Mouse (Mus musculus) heart, postnatal 14 days (tissue): Measurements from ENCODE around the gene Chrna1. TPM values are rescaled to one million over a fixed set of nuclear protein-coding genes. Genes with fewer than 3 reads are reported as not detected.

Source experiments
- DNase-seq, 2 experiments: peaks; one replicate each; pipeline ENCODE4 v3.0.0; 2021 to 2022
- intact Hi-C: fragments of 180-260 bp; cut with DNase I; formaldehyde crosslinking; loops from one replicate; pipeline ENCODE4 v1.15.1; 2025
- total RNA-seq, 2 experiments: library from RNA; stranded (reverse); gene quantifications; 2 replicates each; pipeline ENCODE4 v1.2.3; 2021

Gene Chrna1
- total RNA-seq, 2 experiments from 2014 or later = not detected

- DNase-seq = peak; percentile 73 to 76
- intact Hi-C loops = loop anchor here (5.0 kb wide), 1 partner anchor 70 kb away; no protein-coding TSS in a partner anchor
These were observed 12.3 kb upstream of the Chrna1 start for GRCm38 (mm10) chr2:73592231-73593100.

- intact Hi-C loops = loop anchor here (5.0 kb wide), 1 partner anchor 71 kb away; no protein-coding TSS in a partner anchor
- DNase-seq = no peak
These were observed 11.1 kb upstream of the Chrna1 start for GRCm38 (mm10) chr2:73591246-73591645.

- no peak for DNase-seq
- intact Hi-C loops = loop anchor here (5.0 kb wide), 1 partner anchor 72 kb away; no protein-coding TSS in a partner anchor
These were observed 10.0 kb upstream of the Chrna1 start for GRCm38 (mm10) chr2:73590106-73590505.

- intact Hi-C loops = loop anchor here (10.0 kb wide), 1 partner anchor 296 kb away; no protein-coding TSS in a partner anchor
These were observed 8.8 kb upstream of the Chrna1 start for GRCm38 (mm10) chr2:73588951-73589350.

GRCm38 (mm10) chr2:73587109-73587506 is 7.0 kb upstream of the Chrna1 start:
- DNase-seq = no peak
- intact Hi-C loops = loop anchor here (10.0 kb wide), 1 partner anchor 298 kb away; no protein-coding TSS in a partner anchor

More at GRCm38 (mm10) chr2:73588951-73589350, 8.8 kb upstream of the Chrna1 start:
- no peak for DNase-seq

- intact Hi-C loops = loop anchor here (10.0 kb wide), 1 partner anchor 298 kb away; no protein-coding TSS in a partner anchor
- no peak for DNase-seq
These were observed 6.4 kb upstream of the Chrna1 start for GRCm38 (mm10) chr2:73586392-73587108.

GRCm38 (mm10) chr2:73585347-73585831 is 5.3 kb upstream of the Chrna1 start:
- intact Hi-C loops = loop anchor here (10.0 kb wide), 1 partner anchor 299 kb away; no protein-coding TSS in a partner anchor
- DNase-seq = peak in 1 of 2 experiments; percentile 39

- intact Hi-C loops = loop anchor here (1.0 to 10.0 kb wide), 2 partner anchors 159 to 300 kb away; no protein-coding TSS in a partner anchor
These were observed 4.7 kb upstream of the Chrna1 start for GRCm38 (mm10) chr2:73584645-73585346.

GRCm38 (mm10) chr2:73580720-73581119 is 582 bp upstream of the Chrna1 start:
- no peak for DNase-seq
- intact Hi-C loops = loop anchor here (10.0 kb wide), 1 partner anchor 304 kb away; no protein-coding TSS in a partner anchor

More at GRCm38 (mm10) chr2:73584645-73585346, 4.7 kb upstream of the Chrna1 start:
- DNase-seq = peak; percentile 82 to 87

GRCm38 (mm10) chr2:73579168-73579567 is 970 bp downstream of the Chrna1 start:
- intact Hi-C loops = loop anchor here (10.0 kb wide), 1 partner anchor 416 kb away; no protein-coding TSS in a partner anchor

GRCm38 (mm10) chr2:73574418-73574817 is 5.7 kb downstream of the Chrna1 start:
- intact Hi-C loops = loop anchor here (5.0 to 10.0 kb wide), 2 partner anchors 420 to 1088 kb away; no protein-coding TSS in a partner anchor

More at GRCm38 (mm10) chr2:73579168-73579567, 970 bp downstream of the Chrna1 start:
- DNase-seq = no peak

GRCm38 (mm10) chr2:73573556-73573955 is 6.6 kb downstream of the Chrna1 start:
- DNase-seq = no peak
- intact Hi-C loops = loop anchor here (5.0 to 10.0 kb wide), 2 partner anchors 421 to 1089 kb away; no protein-coding TSS in a partner anchor

More at GRCm38 (mm10) chr2:73574418-73574817, 5.7 kb downstream of the Chrna1 start:
- DNase-seq = no peak

GRCm38 (mm10) chr2:73572539-73573372 is 7.4 kb downstream of the Chrna1 start:
- intact Hi-C loops = loop anchor here (5.0 to 10.0 kb wide), 2 partner anchors 422 to 1090 kb away; no protein-coding TSS in a partner anchor
- peak; percentile 77 to 79 for DNase-seq

GRCm38 (mm10) chr2:73571901-73572300 is 8.2 kb downstream of the Chrna1 start:
- no peak for DNase-seq
- intact Hi-C loops = loop anchor here (5.0 to 10.0 kb wide), 2 partner anchors 423 to 1090 kb away; no protein-coding TSS in a partner anchor

GRCm38 (mm10) chr2:73571304-73571703 is 8.8 kb downstream of the Chrna1 start:
- intact Hi-C loops = loop anchor here (5.0 to 10.0 kb wide), 2 partner anchors 423 to 1091 kb away; no protein-coding TSS in a partner anchor

GRCm38 (mm10) chr2:73566989-73567605 is 13.0 kb downstream of the Chrna1 start:
- DNase-seq = peak; percentile 60 to 75
- intact Hi-C loops = no loop called here

More at GRCm38 (mm10) chr2:73571304-73571703, 8.8 kb downstream of the Chrna1 start:
- no peak for DNase-seq

- intact Hi-C loops = no loop called here
- DNase-seq = peak in 1 of 2 experiments; percentile 29
These were observed 14.0 kb downstream of the Chrna1 start for GRCm38 (mm10) chr2:73566162-73566561.

- no peak for DNase-seq
- intact Hi-C loops = no loop called here
These were observed 16.4 kb downstream of the Chrna1 start for GRCm38 (mm10) chr2:73563690-73564089.
